Mouse (Mus musculus): ENCODE measurements around the gene Notch4. TPM values are rescaled to one million over a fixed set of nuclear protein-coding genes. Genes with fewer than 3 reads are reported as not detected.

Notch4 gene
- polyA plus RNA-seq, 1 experiment from 2014 or later, result 8.0 TPM

DNA sequence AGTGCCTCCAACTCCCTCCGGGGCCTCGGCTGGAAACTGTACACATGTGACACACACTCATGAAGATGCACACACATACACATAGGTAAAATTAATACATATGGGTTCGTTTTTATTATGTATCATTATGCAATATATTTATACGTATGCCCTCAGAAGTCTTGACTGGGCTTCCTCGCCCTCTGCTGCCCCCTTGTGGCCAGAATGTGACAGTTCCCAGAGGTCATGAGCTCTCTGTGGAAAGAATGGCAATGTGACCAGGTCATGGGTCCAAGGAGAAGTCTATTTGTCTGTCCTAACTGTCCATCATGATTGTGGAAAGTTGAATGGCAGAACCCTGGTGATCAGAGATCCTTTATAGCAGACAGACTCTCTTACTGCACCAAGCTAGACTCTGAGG is 8.6 kb upstream of the Notch4 start:
- no peaks in the 10 kb centered on the region for H3K36me3 ChIP-seq
- no peak for ATAC-seq (ENCODE audit: low FRiP score)

DNA sequence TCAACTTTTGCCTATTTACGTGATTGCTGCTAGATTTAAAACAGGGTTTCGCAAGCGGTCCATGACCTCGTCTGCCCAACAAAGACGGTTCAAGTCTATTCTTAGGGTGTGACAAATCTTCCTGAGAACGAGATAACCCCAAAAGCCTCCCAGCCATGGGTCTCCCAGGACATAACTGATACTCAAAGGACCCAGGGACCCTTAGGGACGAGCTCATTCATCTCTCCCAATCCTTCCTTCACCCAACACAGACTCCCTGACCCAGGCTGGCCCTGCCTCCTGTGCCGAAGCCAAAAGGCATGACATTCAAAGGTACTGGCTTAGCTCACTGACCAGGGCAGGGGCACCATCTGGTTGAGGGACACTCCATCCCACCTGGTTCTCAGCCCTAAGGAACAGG is 7.7 kb upstream of the Notch4 start:
- Histone ChIP-seq H3K4me1 (no peaks in the 10 kb centered on the region), H3K27me3 (replicated peaks) (0 out of 2 replicates have a peak, but pooled peaks cover 3% of the 10 kb centered on the region), H3K4me2 (no peak overlapping the region), H3K27ac (replicated peaks) (no peak overlapping the region), H3K4me3 (replicated peaks) (no peak overlapping the region), H3K9ac (replicated peaks) (no peak overlapping the region), H3K36me3 (no peaks in the 10 kb centered on the region), H3K9me3 (replicated peaks) (no peaks in the 10 kb centered on the region)
- no peak for ATAC-seq (ENCODE audit: low FRiP score)
- 89% methylated on average over 8 of the region's 8 CpGs for WGBS

More for the DNA sequence above, 8.6 kb upstream of the Notch4 start:
- WGBS, result 24% methylated on average over 5 of the region's 5 CpGs
- H3K9ac ChIP-seq (replicated peaks), result no peak overlapping the region
- no peaks in the 10 kb centered on the region for H3K4me1 ChIP-seq
- no peaks in the 10 kb centered on the region for H3K9me3 ChIP-seq (replicated peaks)
- 0 out of 2 replicates have a peak, but pooled peaks cover 3% of the 10 kb centered on the region for H3K27me3 ChIP-seq (replicated peaks)
- H3K4me2 ChIP-seq, result no peak overlapping the region
- no peak overlapping the region for H3K4me3 ChIP-seq (replicated peaks)
- H3K27ac ChIP-seq (replicated peaks), result no peak overlapping the region

DNA sequence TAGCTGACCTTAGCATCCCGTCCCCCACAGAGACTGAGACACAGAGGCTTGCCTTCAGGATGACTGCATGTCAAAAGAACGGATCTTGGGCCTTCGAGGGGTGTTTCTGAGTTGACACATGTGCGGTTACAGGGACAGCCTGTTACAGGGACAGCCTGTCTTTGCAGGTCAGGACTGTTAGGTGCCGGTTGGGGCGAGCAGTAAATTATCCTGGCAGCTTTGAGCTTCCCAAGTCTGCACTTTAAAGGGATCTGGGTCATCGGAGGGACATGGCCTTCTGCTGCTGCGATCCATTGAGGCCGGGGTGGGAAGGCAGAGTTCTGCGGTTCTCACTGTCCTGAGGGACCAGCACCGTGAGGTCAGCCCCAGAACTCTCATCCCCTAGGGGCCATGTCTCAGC is 6.7 kb upstream of the Notch4 start:
- no peak for ATAC-seq (ENCODE audit: low FRiP score)
- Histone ChIP-seq H3K9me3 (replicated peaks) (no peaks in the 10 kb centered on the region), H3K9ac (replicated peaks) (no peak overlapping the region), H3K4me3 (replicated peaks) (no peak overlapping the region), H3K4me2 (no peak overlapping the region), H3K27ac (replicated peaks) (no peak overlapping the region), H3K4me1 (no peaks in the 10 kb centered on the region), H3K27me3 (replicated peaks) (0 out of 2 replicates have a peak, but pooled peaks cover 3% of the 10 kb centered on the region), H3K36me3 (no peaks in the 10 kb centered on the region)
- WGBS, result 52% methylated on average over 11 of the region's 11 CpGs

DNA sequence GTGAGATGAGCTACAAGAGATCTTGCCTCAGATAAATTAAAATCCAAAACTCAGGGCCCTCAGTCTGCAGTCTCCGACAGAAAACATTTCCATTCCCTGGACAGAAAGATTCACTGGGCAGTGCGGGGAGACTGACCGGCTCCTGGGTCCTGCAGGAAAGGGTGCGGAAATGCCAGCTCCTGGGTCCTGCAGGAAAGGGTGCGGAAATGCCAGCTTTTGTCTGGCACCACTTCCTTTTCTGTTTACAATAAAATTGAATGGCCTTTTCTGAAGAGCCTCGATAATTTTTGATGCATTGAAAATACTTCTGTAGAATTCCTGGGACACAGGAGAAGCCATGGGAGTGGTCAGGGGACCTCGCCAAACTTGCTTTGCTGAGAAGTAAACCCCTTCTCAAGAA is 5.0 kb upstream of the Notch4 start:
- 90% methylated on average over 7 of the region's 7 CpGs for WGBS
- H3K36me3 ChIP-seq, result no peaks in the 10 kb centered on the region
- no peak overlapping the region for H3K9ac ChIP-seq (replicated peaks)
- no peaks in the 10 kb centered on the region for H3K9me3 ChIP-seq (replicated peaks)
- 0 out of 2 replicates have a peak, but pooled peaks cover 1% of the 10 kb centered on the region for H3K4me1 ChIP-seq
- H3K27me3 ChIP-seq (replicated peaks), result 0 out of 2 replicates have a peak, but pooled peaks cover under 1% of the 10 kb centered on the region
- H3K4me2 ChIP-seq, result no peak overlapping the region
- no peak overlapping the region for H3K27ac ChIP-seq (replicated peaks)
- no peak for ATAC-seq (ENCODE audit: low FRiP score)
- no peak overlapping the region for H3K4me3 ChIP-seq (replicated peaks)

DNA sequence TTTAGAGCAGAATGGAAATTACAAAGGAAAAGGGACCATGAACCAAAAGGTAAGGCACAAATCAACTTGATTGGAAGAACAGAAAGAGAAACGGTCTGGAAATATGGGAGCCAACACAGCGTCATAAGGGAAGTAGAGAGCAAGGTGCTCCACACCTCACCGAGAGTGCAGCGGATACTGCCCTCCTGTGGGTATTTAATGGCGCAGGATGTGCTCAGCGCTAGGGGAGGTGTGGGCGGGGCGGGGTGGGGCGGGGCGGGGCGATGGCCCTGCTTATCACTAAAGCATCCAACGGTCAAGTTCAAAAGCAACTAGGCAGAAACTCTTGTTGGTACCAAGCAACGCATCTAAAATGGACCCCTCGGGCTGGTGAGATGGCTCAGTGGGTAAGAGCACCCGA is 4.2 kb upstream of the Notch4 start:
- ATAC-seq (ENCODE audit: low FRiP score), result no peak
- WGBS, result 28% methylated on average over 15 of the region's 15 CpGs

DNA sequence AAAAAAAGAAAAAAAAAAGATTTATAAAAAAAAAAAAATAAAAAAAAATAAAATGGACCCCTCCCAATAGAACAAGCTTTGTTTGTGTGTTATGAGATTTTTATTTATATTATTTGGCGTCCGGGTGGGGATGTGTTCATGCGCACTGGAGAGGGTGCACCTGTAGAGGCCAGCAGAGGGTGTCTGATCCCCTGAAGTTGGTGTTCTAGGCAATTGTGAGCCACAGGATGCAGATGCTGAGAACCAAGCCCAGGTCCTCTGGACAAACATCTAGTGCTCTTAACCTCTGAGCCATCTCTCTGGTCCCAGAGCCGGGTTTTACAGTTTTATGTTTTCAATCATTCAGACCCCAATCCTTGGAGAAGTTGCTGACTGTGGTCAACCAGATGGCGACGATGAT is 3.6 kb upstream of the Notch4 start:
- Histone ChIP-seq H3K4me3 (replicated peaks) (no peak overlapping the region), H3K36me3 (no peaks in the 10 kb centered on the region), H3K27me3 (replicated peaks) (no peaks in the 10 kb centered on the region), H3K4me2 (no peak overlapping the region), H3K4me1 (0 out of 2 replicates have a peak, but pooled peaks cover 5% of the 10 kb centered on the region), H3K9me3 (replicated peaks) (no peaks in the 10 kb centered on the region), H3K27ac (replicated peaks) (no peak overlapping the region), H3K9ac (replicated peaks) (no peak overlapping the region)
- no peak for ATAC-seq (ENCODE audit: low FRiP score)
- 94% methylated on average over 6 of the region's 6 CpGs for WGBS

More for the DNA sequence above, 4.2 kb upstream of the Notch4 start:
- Histone ChIP-seq H3K4me2 (no peak overlapping the region), H3K36me3 (no peaks in the 10 kb centered on the region), H3K4me1 (0 out of 2 replicates have a peak, but pooled peaks cover 5% of the 10 kb centered on the region), H3K9ac (replicated peaks) (no peak overlapping the region), H3K9me3 (replicated peaks) (no peaks in the 10 kb centered on the region), H3K4me3 (replicated peaks) (no peak overlapping the region), H3K27me3 (replicated peaks) (no peaks in the 10 kb centered on the region), H3K27ac (replicated peaks) (no peak overlapping the region)

DNA sequence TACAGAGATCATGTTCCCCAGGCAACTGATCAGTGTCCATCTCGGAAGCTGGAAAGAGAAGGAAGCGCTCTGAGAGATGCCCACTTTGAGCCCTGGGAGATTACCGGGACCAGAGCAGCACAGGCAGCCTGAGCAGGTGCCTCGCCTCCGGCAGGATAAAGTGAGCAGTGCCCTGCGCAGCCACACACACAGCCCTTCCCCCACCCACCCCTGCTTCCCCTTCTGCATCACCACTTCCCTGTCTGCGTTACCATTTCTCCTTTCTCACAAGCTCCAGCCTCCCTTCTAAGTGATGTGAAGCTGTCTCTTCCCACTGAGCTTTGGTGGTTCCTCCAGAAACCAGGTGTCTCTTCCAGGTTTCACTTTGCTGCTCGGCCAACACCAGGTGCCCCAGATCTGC is 2.9 kb upstream of the Notch4 start:
- Histone ChIP-seq H3K27ac (replicated peaks) (no peak overlapping the region), H3K4me2 (no peak overlapping the region), H3K4me1 (0 out of 2 replicates have a peak, but pooled peaks cover 5% of the 10 kb centered on the region), H3K9me3 (replicated peaks) (no peaks in the 10 kb centered on the region), H3K4me3 (replicated peaks) (no peak overlapping the region), H3K27me3 (replicated peaks) (no peaks in the 10 kb centered on the region), H3K9ac (replicated peaks) (no peak overlapping the region), H3K36me3 (no peaks in the 10 kb centered on the region)
- 54% methylated on average over 8 of the region's 8 CpGs for WGBS
- ATAC-seq (ENCODE audit: low FRiP score), result no peak

DNA sequence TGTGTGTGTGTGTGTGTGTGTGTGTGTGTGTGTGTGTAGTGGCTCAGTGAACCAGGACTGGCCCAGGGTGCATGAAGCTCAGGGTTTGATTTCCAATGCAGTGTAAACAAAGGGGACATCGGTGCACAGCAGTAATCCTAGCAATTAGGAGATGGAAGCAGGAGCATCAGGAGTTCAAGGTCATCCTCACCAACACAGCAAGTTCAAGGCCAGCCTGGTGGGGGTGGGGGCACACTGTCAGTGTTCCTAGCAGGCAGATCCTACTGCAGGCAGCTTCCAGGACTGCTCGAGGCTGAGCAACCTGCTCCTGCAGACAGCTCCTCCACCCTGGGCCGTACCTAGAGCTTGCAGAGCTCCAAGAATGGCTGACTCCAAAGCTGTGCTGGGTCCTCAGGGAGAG is 1.5 kb upstream of the Notch4 start:
- Histone ChIP-seq H3K9me3 (replicated peaks) (no peaks in the 10 kb centered on the region), H3K4me2 (no peak overlapping the region), H3K27ac (replicated peaks) (no peak overlapping the region), H3K4me1 (0 out of 2 replicates have a peak, but pooled peaks cover 5% of the 10 kb centered on the region), H3K27me3 (replicated peaks) (no peaks in the 10 kb centered on the region), H3K9ac (replicated peaks) (no peak overlapping the region), H3K36me3 (no peaks in the 10 kb centered on the region), H3K4me3 (replicated peaks) (no peak overlapping the region)
- 72% methylated on average over 3 of the region's 3 CpGs for WGBS
- no peak for ATAC-seq (ENCODE audit: low FRiP score)

DNA sequence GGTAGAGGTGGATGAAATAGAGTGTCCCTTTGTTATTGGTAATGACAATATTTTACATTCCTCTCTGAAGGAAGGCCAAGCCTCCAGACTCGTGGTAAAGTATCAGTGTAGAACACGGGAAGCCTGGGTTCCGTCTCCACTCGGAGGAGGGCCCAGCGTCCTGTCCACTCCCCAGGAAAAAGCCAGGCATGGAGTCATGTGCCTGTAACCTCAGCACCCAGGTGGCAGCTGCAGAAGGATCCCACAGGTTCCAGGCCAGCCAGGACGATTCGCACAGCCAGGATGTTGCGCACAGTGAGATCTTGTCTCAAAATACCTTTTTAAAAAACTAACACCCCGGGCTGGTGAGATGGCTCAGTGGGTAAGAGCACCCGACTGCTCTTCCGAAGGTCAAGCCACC is 714 bp upstream of the Notch4 start:
- 0 out of 2 replicates have a peak, but pooled peaks cover 5% of the 10 kb centered on the region for H3K4me1 ChIP-seq

DNA sequence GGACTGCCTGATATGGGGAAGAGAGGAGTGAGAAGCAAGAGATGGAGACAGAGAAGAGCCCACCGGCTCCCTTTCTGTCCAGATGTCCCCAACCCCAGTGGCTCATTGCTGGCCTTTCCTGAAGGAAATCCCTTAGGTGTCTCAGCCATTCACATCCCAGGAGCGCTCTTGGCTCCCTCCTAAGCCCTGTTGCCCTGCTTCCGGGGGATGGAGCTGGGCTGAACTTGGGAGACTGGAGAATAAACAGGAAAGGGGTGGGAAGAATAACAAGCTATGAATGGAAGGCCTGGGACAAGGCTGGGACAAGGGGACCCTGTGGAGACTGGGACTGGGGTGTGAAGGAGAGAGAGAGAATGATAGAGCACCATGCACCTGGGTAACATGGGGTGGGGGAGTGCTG is 728 bp downstream of the Notch4 start:
- H3K9me3 ChIP-seq (replicated peaks), result no peaks in the 10 kb centered on the region
- peak overlapping the region; percentile 39; the same call in 1 of the 2 replicates for H3K27ac ChIP-seq (replicated peaks)
- ATAC-seq (ENCODE audit: low FRiP score), result no peak
- H3K36me3 ChIP-seq, result no peaks in the 10 kb centered on the region
- H3K4me3 ChIP-seq (replicated peaks), result no peak overlapping the region
- WGBS, result 59% methylated on average over 3 of the region's 3 CpGs
- H3K4me1 ChIP-seq, result 0 out of 2 replicates have a peak, but pooled peaks cover 5% of the 10 kb centered on the region
- peak overlapping the region; percentile 23 for H3K4me2 ChIP-seq
- no peaks in the 10 kb centered on the region for H3K27me3 ChIP-seq (replicated peaks)
- H3K9ac ChIP-seq (replicated peaks), result no peak overlapping the region

More for the DNA sequence above, 714 bp upstream of the Notch4 start:
- Histone ChIP-seq H3K27me3 (replicated peaks) (no peaks in the 10 kb centered on the region), H3K4me2 (no peak overlapping the region), H3K9me3 (replicated peaks) (no peaks in the 10 kb centered on the region), H3K36me3 (no peaks in the 10 kb centered on the region), H3K4me3 (replicated peaks) (no peak overlapping the region), H3K9ac (replicated peaks) (no peak overlapping the region), H3K27ac (replicated peaks) (no peak overlapping the region)
- 75% methylated on average over 11 of the region's 11 CpGs for WGBS
- no peak for ATAC-seq (ENCODE audit: low FRiP score)

DNA sequence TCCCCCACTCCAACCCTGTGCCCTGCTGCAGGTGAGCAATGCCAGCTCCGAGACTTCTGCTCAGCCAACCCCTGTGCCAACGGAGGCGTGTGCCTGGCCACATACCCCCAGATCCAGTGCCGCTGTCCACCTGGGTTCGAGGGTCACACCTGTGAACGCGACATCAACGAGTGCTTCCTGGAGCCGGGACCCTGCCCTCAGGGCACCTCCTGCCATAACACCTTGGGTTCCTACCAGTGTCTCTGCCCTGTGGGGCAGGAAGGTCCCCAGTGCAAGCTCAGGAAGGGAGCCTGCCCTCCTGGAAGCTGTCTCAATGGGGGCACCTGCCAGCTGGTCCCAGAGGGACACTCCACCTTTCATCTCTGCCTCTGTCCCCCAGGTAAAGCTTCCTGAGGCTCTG is 3.2 kb downstream of the Notch4 start:
- Histone ChIP-seq H3K36me3 (no peaks in the 10 kb centered on the region), H3K4me1 (0 out of 2 replicates have a peak, but pooled peaks cover 5% of the 10 kb centered on the region), H3K4me3 (replicated peaks) (no peak overlapping the region), H3K9ac (replicated peaks) (no peak overlapping the region), H3K27ac (replicated peaks) (no peak overlapping the region), H3K27me3 (replicated peaks) (no peaks in the 10 kb centered on the region), H3K4me2 (no peak overlapping the region), H3K9me3 (replicated peaks) (no peaks in the 10 kb centered on the region)
- ATAC-seq (ENCODE audit: low FRiP score), result no peak
- WGBS, result 83% methylated on average over 9 of the region's 9 CpGs

DNA sequence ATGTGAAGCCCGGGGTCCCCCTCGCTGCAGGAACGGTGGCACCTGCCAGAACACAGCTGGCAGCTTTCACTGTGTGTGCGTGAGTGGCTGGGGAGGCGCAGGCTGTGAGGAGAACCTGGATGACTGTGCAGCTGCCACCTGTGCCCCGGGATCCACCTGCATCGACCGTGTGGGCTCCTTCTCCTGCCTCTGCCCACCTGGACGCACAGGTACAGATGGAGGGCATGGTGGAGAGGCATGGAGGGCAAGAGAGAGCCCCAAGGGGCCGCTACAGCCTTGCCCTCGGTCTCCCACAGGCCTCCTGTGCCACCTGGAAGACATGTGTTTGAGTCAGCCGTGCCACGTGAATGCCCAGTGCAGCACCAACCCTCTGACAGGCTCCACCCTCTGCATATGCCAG is 4.4 kb downstream of the Notch4 start:
- Histone ChIP-seq H3K36me3 (no peaks in the 10 kb centered on the region), H3K27ac (replicated peaks) (no peak overlapping the region), H3K27me3 (replicated peaks) (no peaks in the 10 kb centered on the region), H3K4me2 (no peak overlapping the region), H3K9ac (replicated peaks) (no peak overlapping the region), H3K4me3 (replicated peaks) (no peak overlapping the region), H3K9me3 (replicated peaks) (no peaks in the 10 kb centered on the region), H3K4me1 (0 out of 2 replicates have a peak, but pooled peaks cover 5% of the 10 kb centered on the region)
- 82% methylated on average over 13 of the region's 13 CpGs for whole genome bisulfite sequencing
- no peak for ATAC-seq (ENCODE audit: low FRiP score)

All from neural tube, embryonic 15.5 days (tissue).